Mouse (Mus musculus) neural tube, embryonic 11.5 days (tissue): ENCODE results near the gene Ddah2. TPM values are rescaled to one million over a fixed set of nuclear protein-coding genes. Genes with fewer than 3 reads are reported as not detected.
A peak's percentile ranks its signal among the peaks of the same experiment; 100 is the strongest.

Source experiments
- ATAC-seq: fragments of 200-750 bp; cut with Nextera tagmentation; 2 replicates; pipeline ENCODE4 v1.8.0; 2017; ENCODE audit warnings: moderate number of reproducible peaks, mild to moderate bottlenecking, moderate TSS enrichment, moderate library complexity; ENCODE audit not compliant: insufficient read depth, low FRiP score, low TSS enrichment
- DNase-seq: peaks from one replicate; pipeline ENCODE4 v3.0.0-alpha.2; 2015; ENCODE audit warnings: low spot score
- H3K27ac ChIP-seq: fragments of 300-500 bp; sonication (generic); 2 replicates; pipeline ENCODE4 v1.5.1; 2014; ENCODE audit warnings: low read depth, mild to moderate bottlenecking, low read length
- H3K27me3 ChIP-seq: fragments of 300-500 bp; sonication (generic); 2 replicates; pipeline ENCODE4 v1.6.1; 2014; ENCODE audit warnings: mild to moderate bottlenecking, low read length, mixed read lengths; ENCODE audit not compliant: control insufficient read depth, insufficient read depth
- H3K36me3 ChIP-seq: fragments of 300-500 bp; sonication (generic); 2 replicates; pipeline ENCODE4 v1.6.1; 2014; ENCODE audit warnings: mild to moderate bottlenecking, low read length, moderate library complexity, mixed read lengths; ENCODE audit not compliant: control insufficient read depth, insufficient read depth
- H3K4me1 ChIP-seq: fragments of 300-500 bp; sonication (generic); 2 replicates; pipeline ENCODE4 v1.6.1; 2014; ENCODE audit warnings: low read length, mixed read lengths; ENCODE audit not compliant: control insufficient read depth, insufficient read depth
- H3K4me2 ChIP-seq: fragments of 300-500 bp; sonication (generic); 2 replicates; pipeline ENCODE4 v1.6.1; 2014; ENCODE audit warnings: low read depth, mild to moderate bottlenecking, moderate library complexity
- H3K4me3 ChIP-seq: fragments of 300-500 bp; sonication (generic); 2 replicates; pipeline ENCODE4 v1.5.1; 2014; ENCODE audit warnings: low read depth, low read length
- H3K9ac ChIP-seq: fragments of 300-500 bp; sonication (generic); 2 replicates; pipeline ENCODE4 v1.6.1; 2014; ENCODE audit warnings: mild to moderate bottlenecking, low read length
- H3K9me3 ChIP-seq: fragments of 300-500 bp; sonication (generic); 2 replicates; pipeline ENCODE4 v1.6.1; 2016; ENCODE audit warnings: low read length; ENCODE audit not compliant: control insufficient read depth
- WGBS: fragments of 180-500 bp; shearing (Covaris S2); extraction: QIAGEN DNeasy Blood & Tissue Kit; methylation state at CpG from one replicate; pipeline ENCODE4 v1.1.7; 2014; 5-methylcytosine and 5-hydroxymethylcytosine counted together
- polyA plus RNA-seq: library from polyadenylated mRNA; unstranded; fragments of >200 nt; fragmentation: Nextera tagmentation; extraction: Ambion mirVana; gene quantifications from 2 replicates; pipeline ENCODE4 v1.2.1, GENCODE M21; 2014

Gene Ddah2
- polyA plus RNA-seq, 1 experiment from 2014 or later, result 659 TPM

GRCm38 (mm10) chr17:35085208-35085865 is 26.5 kb downstream of the Ddah2 start, which contains the start of gene Ly6g6f:
TSS of gene Ly6g6f (minus strand) at chr17:35085610.
- no peak for DNase-seq
- Histone ChIP-seq H3K4me3 (no peak within 1 kb of the TSS), H3K9me3 (no peaks in the 10 kb centered on the region), H3K27ac (no peak within 1 kb of the TSS), H3K9ac (no peak within 1 kb of the TSS), H3K4me2 (no peak within 1 kb of the TSS), H3K4me1 (peaks cover 5% of the 10 kb centered on the region; the same call in 1 of the 2 replicates), H3K36me3 (no peaks in the 10 kb centered on the region), H3K27me3 (no peaks in the 10 kb centered on the region)
- no peak for ATAC-seq
- 84% methylated on average over 7 of the region's 7 CpGs for WGBS

DNA sequence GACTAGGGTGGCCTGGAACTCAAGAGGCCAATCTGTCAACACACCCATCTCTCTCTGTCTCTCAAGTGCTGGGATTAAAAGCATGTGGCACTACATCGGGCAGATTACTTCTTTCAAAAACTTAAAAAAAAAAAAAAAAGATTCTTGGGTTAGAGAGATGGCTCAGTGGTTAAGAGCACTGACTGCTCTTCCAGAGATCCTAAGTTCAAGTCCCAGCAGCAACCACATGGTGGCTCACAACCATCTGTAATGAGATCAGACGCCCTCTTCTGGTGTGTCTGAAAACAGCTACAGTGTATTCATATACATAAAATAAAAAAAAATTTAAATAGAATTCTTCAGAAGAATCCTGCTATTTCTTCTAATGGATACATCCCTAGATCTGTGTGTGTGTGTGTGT is 29.3 kb downstream of the Ddah2 start:
- ATAC-seq (no peak), DNase-seq (no peak)
- Histone ChIP-seq H3K4me3 (no peak overlapping the region), H3K27me3 (no peaks in the 10 kb centered on the region), H3K9me3 (no peaks in the 10 kb centered on the region), H3K27ac (no peak overlapping the region), H3K4me1 (peaks cover 6% of the 10 kb centered on the region; the same call in 1 of the 2 replicates), H3K9ac (no peak overlapping the region), H3K4me2 (no peak overlapping the region), H3K36me3 (peaks cover 3% of the 10 kb centered on the region; the same call in 1 of the 2 replicates)
- 50% methylated on average over 2 of the region's 2 CpGs for WGBS

- Histone ChIP-seq H3K4me1 (peaks cover 6% of the 10 kb centered on the region; the same call in 1 of the 2 replicates), H3K9ac (peak within 1 kb of the TSS; percentile 93), H3K27ac (peak within 1 kb of the TSS; percentile 94), H3K4me3 (peak within 1 kb of the TSS; percentile 60), H3K36me3 (peaks cover 3% of the 10 kb centered on the region; the same call in 1 of the 2 replicates), H3K27me3 (no peaks in the 10 kb centered on the region), H3K9me3 (no peaks in the 10 kb centered on the region), H3K4me2 (peak within 1 kb of the TSS; percentile 66)
- 3% methylated on average over 67 of the region's 67 CpGs for WGBS
- ATAC-seq, result peak; percentile 98
- peak; percentile 97 for DNase-seq
Measured at GRCm38 (mm10) chr17:35088825-35089644, 30.2 kb downstream of the Ddah2 start, which contains the start of gene Abhd16a. TSS of gene Abhd16a (plus strand) at chr17:35089263.

GRCm38 (mm10) chr17:35090166-35090932 is 31.5 kb downstream of the Ddah2 start:
- 0 out of 2 replicates have a peak overlapping the region, but pooled peaks have one; percentile 3 for H3K9ac ChIP-seq
- peak overlapping the region; percentile 60; the same call in 1 of the 2 replicates for H3K4me3 ChIP-seq
- no peaks in the 10 kb centered on the region for H3K27me3 ChIP-seq
- peaks cover 6% of the 10 kb centered on the region; the same call in 1 of the 2 replicates for H3K4me1 ChIP-seq
- H3K9me3 ChIP-seq, result no peaks in the 10 kb centered on the region
- no peak for DNase-seq
- no peak for ATAC-seq
- no peak overlapping the region for H3K27ac ChIP-seq
- peaks cover 5% of the 10 kb centered on the region for H3K36me3 ChIP-seq
- 79% methylated on average over 8 of the region's 8 CpGs for WGBS
- peak overlapping the region; percentile 66; the same call in 1 of the 2 replicates for H3K4me2 ChIP-seq

DNA sequence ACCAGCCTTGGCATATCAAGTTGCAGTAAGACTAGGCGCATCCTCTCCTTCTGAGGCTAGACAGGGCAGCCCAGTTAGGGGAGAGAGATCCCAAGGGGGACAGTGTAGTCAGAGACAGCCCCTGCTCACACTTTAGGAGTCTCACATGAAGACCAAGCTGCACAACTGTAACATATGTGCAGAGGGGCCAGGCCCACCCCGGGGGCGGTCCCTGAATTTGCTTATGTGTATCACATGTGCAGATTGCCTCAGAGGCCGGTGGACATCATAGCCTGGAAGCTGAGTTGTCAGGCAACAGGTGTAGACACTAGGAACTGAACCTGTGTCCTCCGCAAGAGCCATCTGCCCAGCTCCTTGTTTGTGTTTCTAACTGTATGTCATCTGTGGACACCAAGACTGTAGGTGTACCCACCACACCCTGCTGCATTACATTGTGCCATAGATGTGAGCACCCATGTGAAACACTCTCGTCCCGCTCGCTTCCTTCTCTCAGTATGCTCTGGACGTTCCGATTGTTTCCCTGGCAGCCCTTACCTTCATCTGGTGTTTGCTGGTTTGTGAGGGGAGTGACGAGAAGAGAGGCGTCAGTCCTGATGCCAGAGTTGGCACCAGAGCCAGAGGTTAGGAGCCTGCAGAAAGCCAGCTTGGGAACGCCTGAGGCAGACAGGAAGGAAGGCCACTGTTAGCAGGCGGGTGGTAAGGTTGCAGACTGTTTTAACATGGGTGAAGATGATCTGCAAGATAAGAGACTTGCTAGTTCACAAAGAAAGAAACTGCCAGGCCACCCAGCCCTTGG is 33.8 kb downstream of the Ddah2 start:
- DNase-seq (no peak), ATAC-seq (no peak)
- Histone ChIP-seq H3K36me3 (peaks cover 11% of the 10 kb centered on the region), H3K4me1 (peaks cover 6% of the 10 kb centered on the region; the same call in 1 of the 2 replicates), H3K9me3 (no peaks in the 10 kb centered on the region), H3K4me2 (no peak overlapping the region), H3K9ac (no peak overlapping the region), H3K4me3 (no peak overlapping the region), H3K27ac (no peak overlapping the region), H3K27me3 (no peaks in the 10 kb centered on the region)
- WGBS, result 91% methylated on average over 14 of the region's 14 CpGs

DNA sequence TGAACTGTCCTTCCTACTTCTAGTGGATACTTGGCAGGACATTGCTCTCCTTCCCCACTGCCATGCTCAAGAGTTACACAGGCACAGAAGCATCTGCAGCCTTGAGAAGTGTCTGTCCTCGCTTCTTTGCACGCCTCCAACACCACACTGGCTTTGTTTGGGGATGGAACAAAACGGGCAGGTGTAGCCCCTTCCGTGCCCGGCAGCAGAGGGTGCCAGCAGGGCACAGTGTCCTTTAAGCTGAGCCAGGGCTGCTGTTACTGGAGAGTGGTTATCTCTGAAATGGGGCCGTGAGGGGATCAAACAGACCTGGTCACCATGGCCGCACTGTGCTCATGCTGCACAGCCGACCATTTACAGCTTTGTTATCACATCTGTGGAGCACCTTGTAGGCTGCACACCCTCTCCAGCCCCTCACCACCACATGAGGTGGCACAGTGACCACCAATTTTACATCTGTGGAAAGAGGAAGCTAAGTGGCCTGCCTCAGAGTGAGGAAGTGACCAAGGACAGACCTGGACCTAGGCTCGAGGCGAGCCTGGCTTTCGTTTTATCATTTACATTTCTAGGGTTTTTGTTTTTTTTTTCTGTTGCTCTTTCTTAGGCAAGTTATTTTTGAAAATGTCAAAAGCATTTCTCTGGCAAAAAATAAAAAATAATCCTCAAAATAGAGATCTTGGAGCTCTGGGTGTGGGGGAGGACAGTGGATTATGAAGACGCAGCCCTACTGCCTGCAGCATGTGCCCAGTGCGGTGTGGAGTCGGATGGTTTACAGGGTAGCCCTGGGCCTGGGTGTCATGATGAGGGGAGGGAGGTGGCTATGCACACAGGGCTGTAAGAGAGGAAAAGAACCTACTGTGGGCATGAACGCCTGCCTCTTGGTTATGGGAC is 35.9 kb downstream of the Ddah2 start:
- peaks cover 6% of the 10 kb centered on the region; the same call in 1 of the 2 replicates for H3K4me1 ChIP-seq
- WGBS, result 92% methylated on average over 15 of the region's 15 CpGs
- peaks cover 13% of the 10 kb centered on the region for H3K36me3 ChIP-seq
- no peak overlapping the region for H3K9ac ChIP-seq
- no peaks in the 10 kb centered on the region for H3K9me3 ChIP-seq
- H3K27ac ChIP-seq, result no peak overlapping the region
- ATAC-seq, result no peak
- no peaks in the 10 kb centered on the region for H3K27me3 ChIP-seq
- H3K4me3 ChIP-seq, result no peak overlapping the region
- no peak overlapping the region for H3K4me2 ChIP-seq
- DNase-seq, result no peak

DNA sequence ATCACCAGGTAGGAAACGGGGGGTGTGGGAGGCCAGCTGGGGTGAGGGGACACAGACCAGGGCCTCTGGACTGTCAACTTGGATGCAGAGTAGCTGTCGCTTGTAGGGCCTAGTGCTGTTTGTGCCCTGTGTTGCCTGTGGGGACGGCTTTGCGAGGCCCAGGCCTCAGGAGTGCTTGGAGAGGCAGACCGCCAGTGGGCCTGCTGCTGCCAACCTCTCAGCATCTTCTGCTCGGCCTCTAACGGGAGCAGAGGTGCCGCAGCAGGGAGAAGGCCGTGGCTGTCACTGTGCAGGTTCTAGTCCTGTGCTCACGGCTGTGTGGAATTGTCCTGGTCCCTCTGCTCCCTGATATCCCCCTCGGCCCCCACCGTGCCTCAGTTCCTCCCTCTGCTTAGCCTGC is 37.8 kb downstream of the Ddah2 start:
- Histone ChIP-seq H3K4me3 (no peak overlapping the region), H3K27ac (no peak overlapping the region), H3K27me3 (no peaks in the 10 kb centered on the region), H3K9me3 (no peaks in the 10 kb centered on the region), H3K9ac (no peak overlapping the region; the same call in 1 of the 2 replicates), H3K4me2 (no peak overlapping the region), H3K36me3 (peaks cover 16% of the 10 kb centered on the region), H3K4me1 (no peaks in the 10 kb centered on the region)
- 86% methylated on average over 12 of the region's 12 CpGs for WGBS
- no peak for DNase-seq
- no peak for ATAC-seq
